Mouse (Mus musculus) spleen, adult 18-20 months (tissue): ENCODE data around the gene Lsamp.

ENCODE experiments used
- DNase-seq, 2 experiments: peaks; one replicate each; pipeline ENCODE4 v3.0.0; 2022; ENCODE audit warnings: mixed read lengths in 2 of 2

The Lsamp gene

GRCm38 (mm10) chr16:39984205-39984634 lies at the start of gene Lsamp:
Lsamp (plus strand) TSS chr16:39984361.
- DNase-seq = no peak

- no peak for DNase-seq
Measured at GRCm38 (mm10) chr16:39957686-39958085, 26.5 kb upstream of the Lsamp start.

GRCm38 (mm10) chr16:39972712-39973111 lies 11.4 kb upstream of the Lsamp start:
- no peak for DNase-seq

GRCm38 (mm10) chr16:39984635-39985291 lies 602 bp downstream of the Lsamp start:
- no peak for DNase-seq

DNA sequence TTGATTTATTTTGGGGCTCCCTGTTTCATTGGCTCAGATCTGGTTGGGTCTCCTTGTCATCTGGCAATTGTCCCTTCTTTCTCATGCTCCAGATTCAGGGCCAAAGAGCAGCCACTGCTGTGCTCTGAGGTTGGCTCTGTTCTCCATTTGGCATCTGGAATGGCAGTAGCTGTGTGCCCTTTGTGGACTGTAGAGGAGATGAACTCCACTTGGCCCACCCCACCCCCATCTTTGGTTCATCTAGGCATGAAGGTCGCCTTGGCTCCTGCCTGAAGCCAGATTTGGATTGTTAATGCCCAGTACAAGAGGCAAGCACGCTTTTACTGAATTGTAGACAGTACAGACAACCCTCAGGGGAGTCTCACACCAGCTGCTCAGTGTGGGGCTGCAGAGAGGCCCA lies 4.3 kb downstream of the Lsamp start:
- DNase-seq = no peak

DNA sequence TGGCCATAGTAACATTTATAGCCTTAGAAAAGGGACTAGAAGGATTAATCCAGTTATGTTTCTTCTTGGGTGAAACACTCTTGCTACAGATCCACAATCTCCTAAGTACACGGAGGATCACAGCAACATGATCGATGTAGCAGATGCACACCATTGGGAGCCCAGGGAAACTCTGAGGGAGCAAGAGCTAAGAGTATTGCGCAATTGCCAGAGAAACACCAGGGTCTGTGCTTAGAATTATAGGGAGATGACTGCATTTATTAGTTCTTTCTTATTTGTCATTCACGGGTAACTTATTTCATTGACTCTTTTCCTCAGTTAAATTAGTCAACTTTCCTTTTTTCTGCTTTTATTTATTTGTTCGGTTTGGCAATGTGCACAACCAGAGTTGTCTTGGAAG lies 10.7 kb downstream of the Lsamp start:
- no peak for DNase-seq

- no peak for DNase-seq
Measured at GRCm38 (mm10) chr16:40008800-40009199, 24.6 kb downstream of the Lsamp start.

DNA sequence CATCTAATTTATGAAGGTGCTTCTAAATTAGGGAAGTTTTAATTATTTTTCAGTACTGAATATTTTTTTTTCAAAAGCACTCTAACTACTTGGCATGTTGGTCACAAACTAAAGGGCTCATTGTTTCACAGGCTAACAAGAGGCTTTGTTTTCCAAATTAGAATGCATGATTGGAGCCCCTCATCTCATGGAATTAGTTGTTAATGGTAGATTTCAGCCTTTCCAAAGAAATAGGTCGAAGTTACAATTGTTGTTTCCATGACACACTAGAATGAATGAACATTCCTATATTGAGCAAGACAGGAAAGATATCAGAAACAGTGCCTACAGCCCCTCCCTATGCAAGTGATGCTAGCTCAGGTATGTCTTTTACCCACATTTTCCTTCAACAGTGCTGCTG lies 26.9 kb downstream of the Lsamp start:
- DNase-seq = no peak

DNA sequence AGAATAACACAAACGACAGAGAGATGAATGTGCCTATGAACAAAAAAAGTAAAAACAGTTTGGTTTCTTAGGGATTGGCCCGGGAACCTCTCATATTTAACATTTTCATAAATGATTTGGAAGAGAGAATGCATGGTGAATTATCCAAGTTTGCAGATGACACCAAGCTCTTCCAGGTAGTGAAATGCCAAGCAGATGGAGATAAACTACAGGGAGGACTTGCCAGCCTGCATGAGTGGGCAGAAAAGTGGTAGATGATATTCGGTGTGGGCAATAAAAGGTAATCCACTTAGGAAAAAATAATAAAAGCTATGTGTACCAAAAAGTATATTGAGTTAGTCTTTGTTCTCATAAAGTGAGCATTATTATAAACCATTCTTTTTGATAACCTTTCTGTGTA lies 38.5 kb downstream of the Lsamp start:
- DNase-seq = no peak

GRCm38 (mm10) chr16:40036719-40037118 lies 52.6 kb downstream of the Lsamp start:
- no peak for DNase-seq

DNA sequence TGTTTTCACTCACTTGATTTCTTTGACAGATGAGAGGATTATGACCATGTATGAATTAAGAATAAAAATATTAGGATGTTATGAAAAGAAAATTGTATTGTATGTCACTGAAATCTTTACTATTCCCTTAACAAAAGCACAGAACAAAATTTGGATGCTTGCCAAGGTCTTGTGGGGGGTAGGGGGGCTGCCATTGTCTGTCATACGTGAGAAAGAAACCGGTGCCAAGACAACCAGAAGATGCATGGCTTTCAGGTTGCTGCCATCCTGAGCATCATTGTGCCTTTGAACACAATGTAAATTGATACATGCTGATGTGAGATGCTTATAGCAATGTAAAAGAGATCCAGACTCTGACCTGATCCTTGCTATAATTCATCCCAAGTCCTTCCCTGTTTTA lies 75.4 kb downstream of the Lsamp start:
- no peak for DNase-seq

GRCm38 (mm10) chr16:40059968-40060367 lies 75.8 kb downstream of the Lsamp start:
- no peak for DNase-seq

DNA sequence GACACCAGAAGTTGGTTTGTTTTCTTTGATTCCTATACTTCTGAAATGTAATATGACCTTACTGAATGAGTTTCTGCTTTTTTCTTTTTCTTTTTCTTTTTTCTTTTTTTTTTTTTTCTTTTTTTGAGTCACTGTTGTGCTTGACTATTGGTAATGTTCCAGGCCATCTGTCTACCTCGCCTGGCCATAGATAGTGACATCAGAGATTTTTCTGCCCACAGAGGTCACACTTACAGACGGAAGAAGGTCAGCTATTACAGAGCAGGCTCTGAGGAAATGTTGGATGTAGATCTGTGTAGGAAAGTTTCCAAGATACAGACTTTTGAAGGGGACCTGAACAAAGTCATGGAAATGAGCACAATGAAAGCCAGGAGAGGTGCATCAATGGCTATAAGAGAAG lies 76.3 kb downstream of the Lsamp start:
- DNase-seq = no peak

GRCm38 (mm10) chr16:40075556-40075955 lies 91.4 kb downstream of the Lsamp start:
- no peak for DNase-seq

DNA sequence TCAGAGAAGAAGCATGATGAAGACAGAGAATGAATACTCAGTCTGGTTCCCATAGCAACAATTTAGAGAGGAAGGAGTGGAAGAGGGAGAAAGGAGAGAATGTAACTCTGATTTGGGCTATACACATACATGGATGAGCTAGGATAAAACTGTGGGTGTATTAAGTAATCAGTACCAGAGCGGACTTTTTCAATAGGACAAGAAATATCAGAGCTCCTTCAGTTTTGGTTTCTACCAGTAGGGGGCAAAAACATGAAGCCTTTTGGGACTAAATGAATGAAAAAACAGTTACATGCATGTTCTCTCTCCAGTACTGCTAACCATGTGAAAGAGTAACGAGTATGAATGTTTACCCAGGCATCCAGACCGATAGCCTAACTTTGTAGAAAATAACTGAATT lies 96.1 kb downstream of the Lsamp start:
- no peak for DNase-seq

- DNase-seq = no peak
Measured at GRCm38 (mm10) chr16:40104329-40104728, 120.2 kb downstream of the Lsamp start.

DNA sequence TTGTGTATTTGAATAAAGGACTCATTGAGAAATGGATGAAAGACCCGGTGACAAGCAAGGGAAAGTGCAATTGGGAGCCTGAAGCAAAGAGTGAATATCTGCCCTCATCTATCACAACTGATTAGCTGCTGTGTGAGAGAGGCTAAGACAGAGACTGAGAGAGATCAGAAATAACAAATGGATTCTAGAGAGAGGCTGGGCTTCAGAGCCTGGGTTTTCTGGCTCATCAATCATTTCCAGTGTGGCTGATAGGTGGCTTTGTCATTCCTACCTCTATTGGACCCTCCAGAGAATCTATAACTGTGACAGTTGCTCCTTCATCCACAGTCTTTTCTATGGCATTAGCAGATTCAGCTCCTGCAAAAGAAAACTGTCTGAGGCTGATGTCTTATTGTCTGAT lies 198.8 kb downstream of the Lsamp start:
- DNase-seq = no peak

DNA sequence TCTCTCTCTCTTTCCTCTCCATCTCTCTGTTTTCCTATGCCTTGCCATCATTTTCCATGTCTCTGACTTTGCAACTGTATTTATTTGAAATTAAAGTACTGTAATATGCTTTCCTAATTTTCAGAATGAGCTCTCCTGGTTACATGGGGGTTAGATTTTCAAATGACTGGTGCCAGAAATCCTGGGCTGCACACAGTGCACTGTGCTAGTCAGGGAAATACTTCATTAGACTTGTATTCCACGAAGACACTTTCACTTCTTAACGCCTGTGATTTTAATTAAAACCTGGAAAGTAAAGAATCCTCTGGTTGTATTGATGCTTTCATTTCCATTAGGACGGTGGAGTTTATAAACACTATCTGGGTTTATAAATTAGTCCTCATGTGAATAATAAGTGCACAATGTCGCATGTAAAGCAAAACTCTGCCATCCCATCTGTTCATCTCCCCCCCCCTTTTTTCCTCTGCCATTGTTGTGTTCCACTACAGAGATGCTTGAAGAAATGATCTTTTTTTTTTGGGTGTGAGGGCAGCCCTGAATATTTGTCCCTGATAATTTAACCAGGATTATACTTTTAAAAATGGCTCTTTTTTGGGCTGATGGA lies 203.9 kb downstream of the Lsamp start:
- no peak for DNase-seq

- no peak for DNase-seq
Measured at GRCm38 (mm10) chr16:40194401-40194800, 210.2 kb downstream of the Lsamp start.

DNA sequence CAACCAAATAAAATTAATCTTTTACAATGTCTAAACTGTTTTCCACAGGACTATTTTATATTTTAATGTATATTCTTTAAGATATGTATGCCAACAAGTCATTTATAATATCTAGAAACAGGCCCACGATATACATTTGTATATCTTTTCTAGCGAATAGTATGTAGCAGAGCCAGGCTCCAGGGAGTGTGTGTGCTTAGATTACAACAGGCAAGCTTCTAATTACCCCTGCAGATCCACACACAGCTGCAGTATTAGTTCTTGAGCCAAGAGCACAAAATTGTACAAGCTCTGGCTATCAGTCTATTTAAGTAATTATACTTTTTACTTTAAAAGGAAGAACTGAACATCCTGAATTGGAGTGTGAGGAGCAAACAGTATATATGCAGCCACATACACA lies 210.7 kb downstream of the Lsamp start:
- DNase-seq = no peak

DNA sequence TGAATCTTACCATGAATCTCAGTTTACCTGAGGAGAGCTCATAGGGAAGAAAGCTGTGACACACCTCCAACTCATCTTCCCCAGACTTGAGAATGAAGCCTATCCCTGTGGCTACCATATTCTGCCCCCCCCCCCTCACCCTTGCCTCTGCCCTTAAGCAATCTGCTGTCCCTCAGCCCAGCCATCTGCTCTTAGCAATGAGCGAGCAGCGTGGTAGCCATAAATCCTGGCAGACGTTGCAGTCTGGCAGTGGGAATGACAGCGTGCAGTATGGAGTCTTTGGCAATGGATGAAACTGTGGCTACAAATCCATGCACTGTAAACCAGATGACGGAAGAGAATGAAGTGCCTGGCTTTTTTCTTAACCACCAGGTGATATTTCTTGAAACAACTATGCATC lies 244.5 kb downstream of the Lsamp start:
- DNase-seq = no peak

DNA sequence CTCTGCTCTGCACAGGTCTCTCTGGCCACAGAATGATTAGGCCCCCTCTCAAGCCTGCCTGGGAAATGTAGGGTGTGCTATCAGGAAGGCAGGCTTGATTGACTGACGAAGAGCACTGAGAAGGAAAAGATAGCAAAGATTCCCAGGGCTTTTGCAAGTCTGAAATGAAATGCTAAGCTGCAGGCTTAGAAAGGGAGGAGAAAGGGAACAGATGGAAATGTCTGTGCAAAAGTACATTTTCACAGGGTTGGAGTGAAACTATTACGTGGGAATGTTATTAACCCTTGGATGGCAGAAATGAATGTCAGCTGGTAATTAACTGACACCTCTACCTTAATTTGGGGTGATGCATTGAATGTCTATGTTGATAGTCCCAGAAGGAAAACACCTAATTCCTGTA lies 248.9 kb downstream of the Lsamp start:
- DNase-seq = no peak

DNA sequence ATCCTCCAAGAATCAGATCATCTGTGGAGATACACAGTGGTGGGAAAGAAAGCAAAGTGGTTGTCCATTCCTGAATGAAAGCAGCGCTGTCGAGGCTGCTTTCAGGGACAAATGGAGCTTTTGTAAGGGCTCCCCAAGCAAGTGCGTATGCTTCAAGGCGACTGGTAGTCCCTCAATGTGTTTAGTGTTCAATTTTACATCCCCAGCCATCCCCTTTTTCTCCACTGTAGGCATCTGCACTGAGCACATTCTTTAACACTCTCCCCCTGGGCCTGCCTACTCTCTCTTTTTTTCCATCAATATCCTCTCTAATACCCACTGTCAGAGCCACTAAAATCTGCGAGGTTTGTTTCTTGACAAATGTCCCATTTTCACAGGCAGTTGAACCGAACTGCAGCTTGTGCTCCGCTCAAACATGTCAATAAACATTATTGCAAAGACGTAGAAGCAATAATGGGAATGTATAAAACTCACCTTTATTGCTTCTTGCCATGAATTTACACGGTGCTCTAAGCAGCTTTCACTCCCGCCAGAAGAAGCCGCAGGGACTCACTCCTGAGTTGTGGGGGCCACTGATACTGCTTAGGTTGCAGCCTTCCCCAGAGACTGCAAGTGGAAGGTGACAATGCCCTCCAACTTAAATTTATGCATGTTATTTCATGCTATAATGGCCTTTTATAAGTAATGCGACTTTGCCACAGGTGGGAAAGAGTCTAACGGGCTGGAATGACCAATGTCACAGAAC lies 250.2 kb downstream of the Lsamp start:
- no peak for DNase-seq

GRCm38 (mm10) chr16:40271859-40272258 lies 287.7 kb downstream of the Lsamp start:
- DNase-seq = no peak
